In the genomic region with DNA sequence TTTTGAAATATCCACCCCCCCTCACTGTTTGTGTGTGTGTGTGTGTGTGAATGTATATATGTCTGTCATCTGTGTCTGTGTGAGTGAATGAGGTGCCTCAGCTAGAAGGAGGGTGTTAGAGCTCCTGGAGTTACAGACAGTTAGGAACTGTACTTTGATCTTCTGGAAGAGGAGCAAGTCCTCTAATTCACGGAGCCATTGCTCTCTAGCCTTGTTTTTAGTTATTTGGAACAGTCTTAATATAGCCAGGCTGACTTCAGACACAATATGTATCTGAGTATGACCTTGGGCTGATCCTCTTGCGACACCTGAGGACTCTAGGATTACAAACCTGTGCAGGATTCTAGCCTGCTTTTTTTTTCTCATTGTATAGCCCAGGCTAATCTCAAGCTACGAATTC, we compare ENCODE assay signal across 30 mouse cellular contexts. TPM values are rescaled to one million over a fixed set of nuclear protein-coding genes. Genes with fewer than 3 reads are reported as not detected.
DNase-seq lines count a peak whose midpoint lies in the region; ATAC-seq and TF ChIP-seq lines count a peak whose summit lies in the region.
"Had no signal": no experiment of that assay in that cellular context is flagged by ENCODE, and none has a peak within 500 bp of the region (broad histone marks: within the 10 kb centered on the region; RNA-seq: fewer than 3 reads in every experiment).

No protein-coding gene starts in this region.

- no peak overlapping the region for H3K4me3 ChIP-seq in heart, postnatal 0 days (ENCODE audit: low read depth, low read length)
- no peak overlapping the region for H3K4me3 ChIP-seq in liver, adult 2 months (ENCODE audit: insufficient read depth, low read depth, low read length)
- H3K4me3 ChIP-seq in liver, embryonic 11.5 days (ENCODE audit: low read depth, low read length): no peak overlapping the region
- no peak overlapping the region for H3K4me3 ChIP-seq in hindbrain, embryonic 13.5 days
- H3K4me3 ChIP-seq: embryonic facial prominence, embryonic 12.5 days; embryonic facial prominence, embryonic 15.5 days; heart, embryonic 10.5 days; hindbrain, embryonic 10.5 days had no signal

- H3K27ac ChIP-seq in heart, postnatal 0 days (ENCODE audit: low read depth): peak overlapping the region; percentile 30
- peak overlapping the region; percentile 16 for H3K27ac ChIP-seq in liver, adult 2 months (replicated peaks; ENCODE audit: insufficient read depth, low read depth, low read length)
- H3K27ac ChIP-seq in liver, embryonic 11.5 days (ENCODE audit: low read depth, low read length): no peak overlapping the region
- H3K27ac ChIP-seq in hindbrain, embryonic 13.5 days: no peak overlapping the region
- H3K27ac ChIP-seq: embryonic facial prominence, embryonic 12.5 days; embryonic facial prominence, embryonic 15.5 days; heart, embryonic 10.5 days; hindbrain, embryonic 10.5 days; hindbrain, embryonic 14.5 days; hindbrain, postnatal 0 days had no signal

- peaks cover 45% of the 10 kb centered on the region for H3K36me3 ChIP-seq in heart, postnatal 0 days (replicated peaks; ENCODE audit: control insufficient read depth, insufficient read depth, low read length)
- H3K36me3 ChIP-seq in liver, adult 2 months (ENCODE audit: control insufficient read depth, insufficient read depth, low read length): peaks cover 34% of the 10 kb centered on the region
- peaks cover 17% of the 10 kb centered on the region; the same call in 1 of the 2 replicates for H3K36me3 ChIP-seq in liver, embryonic 11.5 days (ENCODE audit: control insufficient read depth, insufficient read depth, low read length)
- peaks cover 45% of the 10 kb centered on the region for H3K36me3 ChIP-seq in hindbrain, embryonic 13.5 days

- ATAC-seq in heart, postnatal 0 days (ENCODE audit: insufficient read depth, low read depth): no peak
- no peak for ATAC-seq in liver, embryonic 11.5 days (replicated peaks; ENCODE audit: low FRiP score)
- no peak for ATAC-seq in hindbrain, embryonic 13.5 days (ENCODE audit: low FRiP score)
- ATAC-seq: CD4-positive, CD25-positive, alpha-beta regulatory T cell, adult 4 months; forebrain, embryonic 14.5 days; forebrain, postnatal 0 days; hindbrain, postnatal 0 days; inflammation-experienced regulatory T-cells, adult 6 months; intestine, embryonic 16.5 days had no signal

- no peaks in the 10 kb centered on the region for H3K27me3 ChIP-seq in heart, postnatal 0 days (ENCODE audit: control insufficient read depth, insufficient read depth, low read length)
- H3K27me3 ChIP-seq in liver, adult 2 months (ENCODE audit: control insufficient read depth, insufficient read depth, low read length): no peaks in the 10 kb centered on the region
- H3K27me3 ChIP-seq in liver, embryonic 11.5 days (replicated peaks; ENCODE audit: control insufficient read depth, insufficient read depth, low read length): no peaks in the 10 kb centered on the region
- H3K27me3 ChIP-seq in hindbrain, embryonic 13.5 days: no peaks in the 10 kb centered on the region
- H3K27me3 ChIP-seq: embryonic facial prominence, embryonic 12.5 days; embryonic facial prominence, embryonic 15.5 days had no signal

- H3K79me2 ChIP-seq in liver, adult 2 months (ENCODE audit: control insufficient read depth, insufficient read depth, low read length): peaks cover 23% of the 10 kb centered on the region; the same call in 1 of the 2 replicates

- 56% methylated on average over 3 of the region's 3 CpGs for WGBS in heart, postnatal 0 days
- WGBS in liver, adult 2 months: 22% methylated on average over 3 of the region's 3 CpGs
- WGBS in liver, embryonic 11.5 days: 91% methylated on average over 3 of the region's 3 CpGs
- 81% methylated on average over 3 of the region's 3 CpGs for WGBS in hindbrain, embryonic 13.5 days

- H3K9ac ChIP-seq in heart, postnatal 0 days (replicated peaks; ENCODE audit: low read depth, low read length): no peak overlapping the region
- no peak overlapping the region; the same call in 1 of the 2 replicates for H3K9ac ChIP-seq in liver, adult 2 months (ENCODE audit: low read depth, low read length)
- H3K9ac ChIP-seq in liver, embryonic 11.5 days (ENCODE audit: low read depth, low read length): no peak overlapping the region
- no peak overlapping the region for H3K9ac ChIP-seq in hindbrain, embryonic 13.5 days
- H3K9ac ChIP-seq: embryonic facial prominence, embryonic 12.5 days; embryonic facial prominence, embryonic 15.5 days; forebrain, postnatal 0 days; hindbrain, embryonic 14.5 days had no signal

- H3K4me2 ChIP-seq in heart, postnatal 0 days (ENCODE audit: low read depth, low read length): no peak overlapping the region
- H3K4me2 ChIP-seq in liver, embryonic 11.5 days: no peak overlapping the region
- no peak overlapping the region for H3K4me2 ChIP-seq in hindbrain, embryonic 13.5 days
- H3K4me2 ChIP-seq: embryonic facial prominence, embryonic 12.5 days; embryonic facial prominence, embryonic 15.5 days; hindbrain, embryonic 14.5 days had no signal

- TF ChIP-seq CTCF in heart, postnatal 0 days (IDR thresholded peaks at IDR 0.05; ENCODE audit: low read depth): no peak
- TF ChIP-seq CTCF in liver, adult 2 months (IDR thresholded peaks at IDR 0.05; ENCODE audit: low read depth, low read length): no peak

- H3K4me1 ChIP-seq in heart, postnatal 0 days (ENCODE audit: control insufficient read depth, insufficient read depth): peaks cover 13% of the 10 kb centered on the region
- peaks cover 28% of the 10 kb centered on the region for H3K4me1 ChIP-seq in liver, adult 2 months (ENCODE audit: control insufficient read depth, insufficient read depth, low read length)
- H3K4me1 ChIP-seq in liver, embryonic 11.5 days (replicated peaks; ENCODE audit: control insufficient read depth, insufficient read depth, low read length): 0 out of 2 replicates have a peak, but pooled peaks cover 5% of the 10 kb centered on the region
- H3K4me1 ChIP-seq in hindbrain, embryonic 13.5 days (replicated peaks): peaks cover 18% of the 10 kb centered on the region

- no peak for TF ChIP-seq POLR2A in liver, adult 2 months (IDR thresholded peaks at IDR 0.05; ENCODE audit: extremely low read depth, insufficient read depth, low read length)

- TF ChIP-seq EP300 in heart, postnatal 0 days (IDR thresholded peaks at IDR 0.05; ENCODE audit: low read depth): no peak

- peak; percentile 10 for DNase-seq in heart, adult 11 months
- DNase-seq in heart, postnatal 36 days: no peak
- no peak for DNase-seq in heart, postnatal 0 days (ENCODE audit: low spot score)
- DNase-seq in heart, postnatal 25 days (ENCODE audit: low spot score): no peak
- peak; percentile 81 for DNase-seq in liver, adult 2 months (ENCODE audit: extremely low read depth, low read depth, low spot score)
- DNase-seq in liver, embryonic 11.5 days (ENCODE audit: low spot score): no peak
- DNase-seq: adrenal gland, adult 2 months; adrenal gland, postnatal 36 days; cerebellum, adult 11 months; cerebellum, adult 2 months; cerebellum, adult 9-11 months; cerebellum, postnatal 25 days; forebrain, postnatal 0 days; gastrocnemius, postnatal 25 days; heart, postnatal 10 days; kidney, adult 18-20 months had no signal

- intact Hi-C loops in heart, postnatal 36 days (cut with DNase I): no loop called here
- intact Hi-C loops in heart, postnatal 25 days (cut with DNase I): no loop called here

- H3K9me3 ChIP-seq in heart, postnatal 0 days (replicated peaks; ENCODE audit: control insufficient read depth, low read length): no peaks in the 10 kb centered on the region
- no peaks in the 10 kb centered on the region for H3K9me3 ChIP-seq in liver, embryonic 11.5 days (ENCODE audit: control insufficient read depth, low read length)
- no peaks in the 10 kb centered on the region for H3K9me3 ChIP-seq in hindbrain, embryonic 13.5 days
- H3K9me3 ChIP-seq: embryonic facial prominence, embryonic 12.5 days; embryonic facial prominence, embryonic 15.5 days; heart, embryonic 10.5 days; hindbrain, embryonic 10.5 days had no signal

RNA-seq across cellular contexts. Expression of gene Clpx, which starts 4.7 kb away (rescaled TPM):
- 100 to 1,000 TPM; 127 to 134 TPM for total RNA-seq in heart, postnatal 36 days (2021)
- 37.4 and 37.8 TPM in 2 replicates for total RNA-seq in heart, postnatal 0 days (2014; rRNA removed; ENCODE audit: low replicate concordance)
- 64.3 and 68.3 TPM in 2 replicates for polyA plus RNA-seq in heart, postnatal 0 days (2015; fragmentation: Nextera tagmentation; extraction: Ambion mirVana)
- total RNA-seq in heart, postnatal 25 days (2021): 100 to 1,000 TPM; 101 to 106 TPM
- 54.0 and 56.1 TPM in 2 replicates for total RNA-seq in liver, adult 2 months (2014; rRNA removed)
- polyA plus RNA-seq in liver, adult 2 months (2012; rRNA removed): 39.2 and 62.4 TPM in 2 replicates
- polyA plus RNA-seq in liver, embryonic 11.5 days (2014; fragmentation: Nextera tagmentation; extraction: Ambion mirVana): 49.3 and 54.5 TPM in 2 replicates
- polyA plus RNA-seq in hindbrain, embryonic 13.5 days (2015; fragmentation: Nextera tagmentation; extraction: Ambion mirVana): 40.9 and 46.8 TPM in 2 replicates

RNA-seq across cellular contexts. Expression of gene Cilp, which starts 33.8 kb away (rescaled TPM):
- total RNA-seq in heart, postnatal 36 days (2021): 1 to 10 TPM; 3.9 to 5.6 TPM
- total RNA-seq in heart, postnatal 0 days (2014; rRNA removed; ENCODE audit: low replicate concordance): 0.73 and 0.88 TPM in 2 replicates
- polyA plus RNA-seq in heart, postnatal 0 days (2015; fragmentation: Nextera tagmentation; extraction: Ambion mirVana): 0.19 and 0.21 TPM in 2 replicates
- 1 to 10 TPM; 4.8 to 6.6 TPM for total RNA-seq in heart, postnatal 25 days (2021)
- 0.18 and 0.20 TPM in 2 replicates for total RNA-seq in liver, adult 2 months (2014; rRNA removed)
- polyA plus RNA-seq in liver, adult 2 months (2012; rRNA removed): 0.12 and 0.15 TPM in 2 replicates
- 0.07 and 0.12 TPM in 2 replicates for polyA plus RNA-seq in liver, embryonic 11.5 days (2014; fragmentation: Nextera tagmentation; extraction: Ambion mirVana)
- polyA plus RNA-seq in hindbrain, embryonic 13.5 days (2015; fragmentation: Nextera tagmentation; extraction: Ambion mirVana): 0.57 and 0.60 TPM in 2 replicates
- total RNA-seq: granulocyte monocyte progenitor cell, adult 5-6 weeks; MEL had no signal
- polyA plus RNA-seq: CD4-positive, CD25-positive, alpha-beta regulatory T cell, adult 4 months; heart, embryonic 10.5 days; heart, embryonic 14.5 days; inflammation-experienced regulatory T-cells, adult 6 months had no signal

RNA-seq across cellular contexts. Expression of gene Pdcd7, which starts 47.1 kb away (rescaled TPM):
- 10 to 100 TPM; 13.4 to 14.7 TPM for total RNA-seq in heart, postnatal 36 days (2021)
- total RNA-seq in heart, postnatal 0 days (2014; rRNA removed; ENCODE audit: low replicate concordance): 9.4 and 10.6 TPM in 2 replicates
- 4.7 and 5.9 TPM in 2 replicates for polyA plus RNA-seq in heart, postnatal 0 days (2015; fragmentation: Nextera tagmentation; extraction: Ambion mirVana)
- total RNA-seq in heart, postnatal 25 days (2021): 10 to 100 TPM; 11.5 to 12.6 TPM
- 3.6 and 5.6 TPM in 2 replicates for total RNA-seq in liver, adult 2 months (2014; rRNA removed)
- 3.5 and 4.5 TPM in 2 replicates for polyA plus RNA-seq in liver, adult 2 months (2012; rRNA removed)
- polyA plus RNA-seq in liver, embryonic 11.5 days (2014; fragmentation: Nextera tagmentation; extraction: Ambion mirVana): 10.5 and 10.6 TPM in 2 replicates
- polyA plus RNA-seq in hindbrain, embryonic 13.5 days (2015; fragmentation: Nextera tagmentation; extraction: Ambion mirVana): 8.2 and 8.7 TPM in 2 replicates

Comparison
In these comparisons a context has a peak if more than half of its experiments do, and no peak if none do; other contexts are left out.
1. DNase-seq: peak in heart, adult 11 months (single experiment) and liver, adult 2 months (single experiment); none in heart, postnatal 36 days (0 of 2), heart, postnatal 0 days (single experiment), heart, postnatal 25 days (single experiment) and liver, embryonic 11.5 days (single experiment).
2. H3K27ac ChIP-seq: peak in heart, postnatal 0 days (single experiment) and liver, adult 2 months (single experiment); none in liver, embryonic 11.5 days (single experiment) and hindbrain, embryonic 13.5 days (single experiment).